Mouse (Mus musculus): ENCODE data around the gene Lhfp. TPM values are rescaled to one million over a fixed set of nuclear protein-coding genes. Genes with fewer than 3 reads are reported as not detected.

Gene Lhfp
- polyA plus RNA-seq, 1 experiment from 2014 or later, result 53.6 TPM

DNA sequence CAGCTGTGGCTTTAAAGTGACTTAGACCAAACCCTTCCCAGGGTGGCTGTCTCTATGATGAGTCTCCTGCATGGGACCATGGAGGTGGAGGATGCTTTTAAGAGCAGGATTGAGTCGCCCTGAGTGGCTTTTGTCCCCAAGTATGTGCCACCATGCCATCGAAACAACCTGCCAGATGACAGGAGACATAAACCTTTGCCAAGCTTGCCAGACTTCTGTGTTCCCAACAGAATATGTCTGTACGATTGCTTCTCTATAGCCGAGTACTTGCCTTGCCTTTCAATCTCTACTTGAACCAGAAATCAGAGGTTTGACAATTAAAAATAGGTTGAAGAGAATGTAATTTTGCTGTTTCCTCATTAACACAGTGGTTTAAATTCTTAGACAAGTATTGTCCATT, 32.9 kb downstream of the Lhfp start:
- no peak for ATAC-seq (ENCODE audit: low FRiP score)
- H3K4me3 ChIP-seq (replicated peaks), result no peak overlapping the region
- no peak overlapping the region for H3K4me2 ChIP-seq
- no peak overlapping the region for H3K27ac ChIP-seq (replicated peaks)
- no peaks in the 10 kb centered on the region for H3K36me3 ChIP-seq
- H3K9me3 ChIP-seq (replicated peaks), result no peaks in the 10 kb centered on the region
- 81% methylated on average over 4 of the region's 4 CpGs for WGBS
- H3K27me3 ChIP-seq (replicated peaks), result no peaks in the 10 kb centered on the region
- no peaks in the 10 kb centered on the region for H3K4me1 ChIP-seq
- H3K9ac ChIP-seq (replicated peaks), result no peak overlapping the region

GRCm38 (mm10) chr3:53074761-53075160, 33.4 kb downstream of the Lhfp start:
- no peaks in the 10 kb centered on the region for H3K27me3 ChIP-seq (replicated peaks)
- WGBS, result 70% methylated on average over 3 of the region's 3 CpGs

GRCm38 (mm10) chr3:53080286-53080685, 39.0 kb downstream of the Lhfp start:
- Histone ChIP-seq H3K27me3 (replicated peaks) (no peaks in the 10 kb centered on the region), H3K4me1 (no peaks in the 10 kb centered on the region), H3K27ac (replicated peaks) (no peak overlapping the region), H3K9ac (replicated peaks) (no peak overlapping the region), H3K4me3 (replicated peaks) (no peak overlapping the region), H3K36me3 (no peaks in the 10 kb centered on the region), H3K9me3 (replicated peaks) (no peaks in the 10 kb centered on the region), H3K4me2 (no peak overlapping the region)
- ATAC-seq (ENCODE audit: low FRiP score), result no peak
- 93% methylated on average over 6 of the region's 6 CpGs for WGBS

More at GRCm38 (mm10) chr3:53074761-53075160, 33.4 kb downstream of the Lhfp start:
- ATAC-seq (ENCODE audit: low FRiP score), result no peak
- Histone ChIP-seq H3K27ac (replicated peaks) (no peak overlapping the region), H3K4me2 (no peak overlapping the region), H3K4me3 (replicated peaks) (no peak overlapping the region), H3K36me3 (no peaks in the 10 kb centered on the region), H3K9me3 (replicated peaks) (no peaks in the 10 kb centered on the region), H3K9ac (replicated peaks) (no peak overlapping the region), H3K4me1 (no peaks in the 10 kb centered on the region)

- no peaks in the 10 kb centered on the region for H3K9me3 ChIP-seq (replicated peaks)
- no peak for ATAC-seq (ENCODE audit: low FRiP score)
- 92% methylated on average over 8 of the region's 8 CpGs for WGBS
Observed at GRCm38 (mm10) chr3:53080710-53081109, 39.4 kb downstream of the Lhfp start.

GRCm38 (mm10) chr3:53083717-53084116, 42.4 kb downstream of the Lhfp start:
- 88% methylated on average over 5 of the region's 5 CpGs for WGBS
- Histone ChIP-seq H3K4me1 (peaks cover 5% of the 10 kb centered on the region; the same call in 1 of the 2 replicates), H3K27ac (replicated peaks) (no peak overlapping the region), H3K4me2 (no peak overlapping the region), H3K4me3 (replicated peaks) (no peak overlapping the region), H3K27me3 (replicated peaks) (no peaks in the 10 kb centered on the region), H3K9me3 (replicated peaks) (no peaks in the 10 kb centered on the region), H3K9ac (replicated peaks) (no peak overlapping the region), H3K36me3 (no peaks in the 10 kb centered on the region)
- no peak for ATAC-seq (ENCODE audit: low FRiP score)

More at GRCm38 (mm10) chr3:53080710-53081109, 39.4 kb downstream of the Lhfp start:
- Histone ChIP-seq H3K27me3 (replicated peaks) (no peaks in the 10 kb centered on the region), H3K4me3 (replicated peaks) (no peak overlapping the region), H3K27ac (replicated peaks) (no peak overlapping the region), H3K9ac (replicated peaks) (no peak overlapping the region), H3K4me2 (no peak overlapping the region), H3K4me1 (no peaks in the 10 kb centered on the region), H3K36me3 (no peaks in the 10 kb centered on the region)

DNA sequence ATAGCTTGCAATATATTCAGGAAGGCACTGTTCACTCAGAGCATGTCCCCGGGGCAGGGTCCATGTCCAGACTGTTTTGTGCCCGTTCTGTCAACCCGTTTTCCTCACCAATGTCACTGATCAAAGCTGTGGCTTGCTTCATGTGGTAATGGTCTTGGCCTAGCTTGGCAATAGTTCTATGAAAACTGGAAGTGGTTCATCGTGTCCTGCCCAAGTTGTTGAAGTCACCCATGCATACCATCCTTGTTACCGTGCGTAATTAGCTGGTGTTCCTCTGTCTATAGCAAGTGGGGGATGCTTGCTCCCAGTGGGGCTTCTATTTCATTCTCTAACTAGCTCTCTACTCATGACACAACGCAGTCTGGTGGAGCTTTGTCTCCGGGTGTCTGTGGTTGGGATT, 43.5 kb downstream of the Lhfp start:
- H3K4me1 ChIP-seq, result peaks cover 5% of the 10 kb centered on the region; the same call in 1 of the 2 replicates
- H3K4me3 ChIP-seq (replicated peaks), result no peak overlapping the region
- no peaks in the 10 kb centered on the region for H3K27me3 ChIP-seq (replicated peaks)
- no peaks in the 10 kb centered on the region for H3K36me3 ChIP-seq
- H3K9ac ChIP-seq (replicated peaks), result no peak overlapping the region
- H3K4me2 ChIP-seq, result no peak overlapping the region
- no peaks in the 10 kb centered on the region for H3K9me3 ChIP-seq (replicated peaks)
- no peak for ATAC-seq (ENCODE audit: low FRiP score)
- 91% methylated on average over 8 of the region's 8 CpGs for WGBS
- no peak overlapping the region for H3K27ac ChIP-seq (replicated peaks)

GRCm38 (mm10) chr3:53086481-53087155, 45.3 kb downstream of the Lhfp start:
- H3K4me1 ChIP-seq, result peaks cover 9% of the 10 kb centered on the region; the same call in 1 of the 2 replicates
- no peak overlapping the region for H3K27ac ChIP-seq (replicated peaks)
- H3K9ac ChIP-seq (replicated peaks), result no peak overlapping the region
- ATAC-seq (ENCODE audit: low FRiP score), result no peak
- no peaks in the 10 kb centered on the region for H3K9me3 ChIP-seq (replicated peaks)
- no peak overlapping the region for H3K4me2 ChIP-seq
- H3K27me3 ChIP-seq (replicated peaks), result no peaks in the 10 kb centered on the region
- no peaks in the 10 kb centered on the region for H3K36me3 ChIP-seq
- H3K4me3 ChIP-seq (replicated peaks), result no peak overlapping the region
- WGBS, result 75% methylated on average over 7 of the region's 7 CpGs

GRCm38 (mm10) chr3:53087156-53087805, 46.0 kb downstream of the Lhfp start:
- ATAC-seq (ENCODE audit: low FRiP score), result no peak
- 49% methylated on average over 8 of the region's 8 CpGs for WGBS

DNA sequence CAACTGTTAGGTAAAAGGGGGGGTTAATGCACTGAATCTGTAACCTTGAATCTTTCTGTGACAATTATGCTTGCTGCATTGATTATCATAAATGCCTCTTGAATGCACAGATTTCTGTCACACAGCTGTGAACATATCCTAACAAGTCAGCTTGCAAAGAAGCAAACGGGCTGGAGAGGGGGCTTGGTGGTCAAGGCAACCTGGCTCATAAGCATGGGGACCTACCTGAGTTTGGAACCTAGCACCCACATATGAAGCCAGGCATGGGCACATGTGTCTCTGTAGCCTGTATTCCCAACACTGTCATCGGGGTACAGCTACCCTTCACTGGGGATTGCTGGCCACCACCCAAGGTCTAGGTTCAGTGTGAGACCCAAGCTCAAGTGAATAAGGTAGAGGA, 48.6 kb downstream of the Lhfp start:
- 87% methylated on average over 2 of the region's 2 CpGs for WGBS

More at GRCm38 (mm10) chr3:53087156-53087805, 46.0 kb downstream of the Lhfp start:
- H3K4me3 ChIP-seq (replicated peaks), result no peak overlapping the region
- no peak overlapping the region for H3K4me2 ChIP-seq
- no peaks in the 10 kb centered on the region for H3K9me3 ChIP-seq (replicated peaks)
- no peak overlapping the region for H3K27ac ChIP-seq (replicated peaks)
- H3K4me1 ChIP-seq, result peaks cover 9% of the 10 kb centered on the region; the same call in 1 of the 2 replicates
- H3K9ac ChIP-seq (replicated peaks), result no peak overlapping the region
- H3K36me3 ChIP-seq, result no peaks in the 10 kb centered on the region
- no peaks in the 10 kb centered on the region for H3K27me3 ChIP-seq (replicated peaks)

DNA sequence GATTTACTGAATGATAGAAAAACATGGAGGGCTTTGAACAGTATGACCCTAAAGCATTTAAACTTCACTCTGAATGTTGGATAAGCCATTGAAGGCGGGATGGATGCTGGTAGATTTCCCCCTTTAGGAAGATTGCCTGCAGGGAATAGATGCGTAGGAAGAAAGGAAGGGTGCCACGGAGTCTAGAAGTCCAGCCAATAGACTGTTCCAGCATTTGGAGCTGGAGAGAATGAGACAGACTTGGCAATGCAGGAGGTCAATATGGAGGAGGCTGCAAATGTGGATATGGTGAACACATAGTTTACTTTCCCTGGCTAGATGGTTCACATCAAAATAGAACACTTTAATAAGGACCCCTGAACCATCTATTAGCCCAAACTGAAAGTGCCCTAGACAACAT, 58.9 kb downstream of the Lhfp start:
- Histone ChIP-seq H3K36me3 (no peaks in the 10 kb centered on the region), H3K4me1 (peaks cover 28% of the 10 kb centered on the region), H3K9ac (replicated peaks) (no peak overlapping the region), H3K4me2 (no peak overlapping the region), H3K27ac (replicated peaks) (no peak overlapping the region), H3K9me3 (replicated peaks) (no peaks in the 10 kb centered on the region), H3K27me3 (replicated peaks) (no peaks in the 10 kb centered on the region), H3K4me3 (replicated peaks) (no peak overlapping the region)
- WGBS, result 84% methylated on average over 3 of the region's 3 CpGs
- no peak for ATAC-seq (ENCODE audit: low FRiP score)

More for the DNA sequence above, 48.6 kb downstream of the Lhfp start:
- Histone ChIP-seq H3K9me3 (replicated peaks) (no peaks in the 10 kb centered on the region), H3K4me3 (replicated peaks) (no peak overlapping the region), H3K4me1 (peaks cover 9% of the 10 kb centered on the region; the same call in 1 of the 2 replicates), H3K27ac (replicated peaks) (no peak overlapping the region), H3K36me3 (no peaks in the 10 kb centered on the region), H3K27me3 (replicated peaks) (no peaks in the 10 kb centered on the region), H3K4me2 (no peak overlapping the region), H3K9ac (replicated peaks) (no peak overlapping the region)
- no peak for ATAC-seq (ENCODE audit: low FRiP score)

GRCm38 (mm10) chr3:53100803-53101202, 59.5 kb downstream of the Lhfp start:
- no peak overlapping the region for H3K9ac ChIP-seq (replicated peaks)
- no peaks in the 10 kb centered on the region for H3K9me3 ChIP-seq (replicated peaks)
- no peak for ATAC-seq (ENCODE audit: low FRiP score)
- H3K27ac ChIP-seq (replicated peaks), result no peak overlapping the region
- H3K4me3 ChIP-seq (replicated peaks), result no peak overlapping the region
- peaks cover 28% of the 10 kb centered on the region for H3K4me1 ChIP-seq
- no peaks in the 10 kb centered on the region for H3K36me3 ChIP-seq
- no peaks in the 10 kb centered on the region for H3K27me3 ChIP-seq (replicated peaks)
- no peak overlapping the region for H3K4me2 ChIP-seq
- 20% methylated on average over 6 of the region's 6 CpGs for WGBS

DNA sequence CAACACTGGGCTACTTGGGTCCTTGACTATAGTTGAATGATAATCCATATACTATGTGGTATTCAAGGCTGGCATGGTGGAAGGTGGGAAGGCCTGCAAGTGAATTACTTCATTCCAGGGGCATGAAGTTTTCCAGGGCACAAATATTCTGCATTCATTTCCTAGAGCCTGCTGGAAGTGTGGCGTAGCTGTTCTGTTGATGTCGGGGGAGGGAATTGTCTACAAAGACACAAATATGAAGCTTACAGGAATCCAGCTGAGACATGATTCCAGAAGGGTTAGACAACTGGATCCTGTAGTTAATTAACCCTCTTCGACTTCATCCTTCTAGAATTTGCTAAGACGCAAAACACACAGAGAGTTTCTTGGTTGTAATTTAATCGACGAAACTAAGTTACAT, 60.4 kb downstream of the Lhfp start:
- Histone ChIP-seq H3K36me3 (no peaks in the 10 kb centered on the region), H3K4me1 (peaks cover 28% of the 10 kb centered on the region), H3K4me3 (replicated peaks) (no peak overlapping the region), H3K27ac (replicated peaks) (no peak overlapping the region), H3K4me2 (no peak overlapping the region), H3K27me3 (replicated peaks) (no peaks in the 10 kb centered on the region), H3K9ac (replicated peaks) (no peak overlapping the region), H3K9me3 (replicated peaks) (no peaks in the 10 kb centered on the region)
- WGBS, result 52% methylated on average over 6 of the region's 6 CpGs
- ATAC-seq (ENCODE audit: low FRiP score), result no peak

Measured in neural tube, embryonic 15.5 days (tissue).